Mouse (Mus musculus): ENCODE measurements around the gene Timm17a. TPM values are rescaled to one million over a fixed set of nuclear protein-coding genes. Genes with fewer than 3 reads are reported as not detected.

Timm17a gene
- 235 and 273 TPM in 2 replicates for polyA plus RNA-seq (2021; fragmentation: Nextera tagmentation)
- long read RNA-seq, experiment 1, full-length matches to known transcripts: 128 of 144 reads
- long read RNA-seq, experiment 1, partial matches to known transcripts: 1 of 144 reads
- long read RNA-seq, experiment 1, other reads (novel, unspliced or antisense): 15 of 144 reads
- long read RNA-seq, experiment 2, full-length matches to known transcripts: 231 of 257 reads
- long read RNA-seq, experiment 2, partial matches to known transcripts: 13 of 257 reads
- long read RNA-seq, experiment 2, other reads (novel, unspliced or antisense): 13 of 257 reads

GRCm38 (mm10) chr1:135313284-135314031 lies at the start of gene Timm17a:
Timm17a (minus strand) TSS chr1:135313778.

GRCm38 (mm10) chr1:135324571-135324970 lies 11.0 kb upstream of the Timm17a start, which contains the start of gene Lmod1:
Lmod1 (plus strand) TSS chr1:135324807.

GRCm38 (mm10) chr1:135283826-135284291 lies 29.7 kb downstream of the Timm17a start, which contains the start of gene Rnpep:
Rnpep (minus strand) TSS chr1:135284084.

GRCm38 (mm10) chr1:135258380-135259127 lies 55.0 kb downstream of the Timm17a start, which contains the start of gene Elf3:
Elf3 (minus strand) TSS chr1:135258568.

Other genes starting within 250 kb of the Timm17a start
- 0.89 and 1.7 TPM in 2 replicates for gene Lgr6, start 208.5 kb downstream of the Timm17a start, polyA plus RNA-seq (2021; fragmentation: Nextera tagmentation)
- gene Ptpn7, start 181.1 kb downstream of the Timm17a start, polyA plus RNA-seq (2021; fragmentation: Nextera tagmentation): 0.33 and 0.39 TPM in 2 replicates
- 25.0 and 80.8 TPM in 2 replicates for gene Arl8a, start 167.0 kb downstream of the Timm17a start, polyA plus RNA-seq (2021; fragmentation: Nextera tagmentation)
- 211 and 218 TPM in 2 replicates for gene Gpr37l1, start 146.1 kb downstream of the Timm17a start, polyA plus RNA-seq (2021; fragmentation: Nextera tagmentation)
- 0.12 and 0.20 TPM in 2 replicates for gene Elf3, start 55.2 kb downstream of the Timm17a start, polyA plus RNA-seq (2021; fragmentation: Nextera tagmentation)
- 26.2 and 31.2 TPM in 2 replicates for gene Rnpep, start 29.7 kb downstream of the Timm17a start, polyA plus RNA-seq (2021; fragmentation: Nextera tagmentation)
- 0.22 and 0.28 TPM in 2 replicates for gene Lmod1, start 11.0 kb upstream of the Timm17a start, polyA plus RNA-seq (2021; fragmentation: Nextera tagmentation)
- 244 and 256 TPM in 2 replicates for gene Shisa4, start 61.5 kb upstream of the Timm17a start, polyA plus RNA-seq (2021; fragmentation: Nextera tagmentation)
- gene Ipo9, start 116.7 kb upstream of the Timm17a start, polyA plus RNA-seq (2021; fragmentation: Nextera tagmentation): 31.4 and 33.0 TPM in 2 replicates

Measured in left cerebral cortex, adult 6 months (tissue).